In the genomic region with DNA sequence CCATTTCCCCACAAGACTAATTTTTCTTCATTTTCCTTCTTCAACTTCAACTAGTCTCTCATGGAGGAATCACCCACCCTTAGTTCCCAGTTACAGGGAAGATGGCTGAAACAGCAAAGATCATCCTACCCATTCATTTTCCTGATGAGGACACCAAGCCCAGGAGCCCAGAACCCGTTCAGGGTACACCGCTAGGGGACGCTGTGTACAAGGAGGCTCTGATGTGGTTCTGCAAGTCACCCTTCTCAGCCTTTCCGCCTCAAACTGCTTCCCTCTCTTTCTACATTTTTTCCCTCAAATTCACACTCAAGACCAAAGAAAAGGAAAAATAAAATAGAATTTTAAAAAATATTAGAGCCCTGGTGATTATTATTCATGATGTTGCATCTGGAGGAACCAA, we compare ENCODE assay signal across 8 mouse cellular contexts. TPM values are rescaled to one million over a fixed set of nuclear protein-coding genes. Genes with fewer than 3 reads are reported as not detected.
DNase-seq lines count a peak whose midpoint lies in the region; ATAC-seq and TF ChIP-seq lines count a peak whose summit lies in the region.

No protein-coding gene starts in this region.

- no peaks in the 10 kb centered on the region for H3K27me3 ChIP-seq in heart, embryonic 15.5 days
- H3K27me3 ChIP-seq in liver, postnatal 0 days (ENCODE audit: insufficient read depth, low read length), result peaks cover 22% of the 10 kb centered on the region
- no peaks in the 10 kb centered on the region for H3K27me3 ChIP-seq in neural tube, embryonic 14.5 days (ENCODE audit: control insufficient read depth, insufficient read depth, low read length)

- 12% methylated on average over 4 of the region's 4 CpGs for WGBS in heart, embryonic 15.5 days
- WGBS in liver, postnatal 0 days (ENCODE audit: insufficient replicate concordance), result 5% methylated on average over 4 of the region's 4 CpGs
- WGBS in neural tube, embryonic 14.5 days, result 2% methylated on average over 4 of the region's 4 CpGs

- H3K36me3 ChIP-seq in heart, embryonic 15.5 days, result no peaks in the 10 kb centered on the region
- H3K36me3 ChIP-seq in liver, postnatal 0 days (replicated peaks; ENCODE audit: insufficient read depth, low read length), result no peaks in the 10 kb centered on the region
- H3K36me3 ChIP-seq in neural tube, embryonic 14.5 days (ENCODE audit: control insufficient read depth, insufficient read depth, low read length), result no peaks in the 10 kb centered on the region

- ATAC-seq in heart, embryonic 15.5 days (replicated peaks; ENCODE audit: insufficient number of reproducible peaks, insufficient read depth, low FRiP score, low read depth), result no peak
- no peak for ATAC-seq in liver, postnatal 0 days
- no peak for ATAC-seq in neural tube, embryonic 14.5 days (ENCODE audit: low read depth)

- H3K4me2 ChIP-seq in heart, embryonic 15.5 days, result peak overlapping the region; percentile 97
- peak overlapping the region; percentile 92 for H3K4me2 ChIP-seq in liver, postnatal 0 days (ENCODE audit: low read depth, low read length)
- H3K4me2 ChIP-seq in neural tube, embryonic 14.5 days (ENCODE audit: low read depth, low read length), result peak overlapping the region; percentile 64; the same call in 1 of the 2 replicates

- TF ChIP-seq POLR2A in embryonic fibroblast, embryonic 13.5 days (IDR thresholded peaks at IDR 0.05; ENCODE audit: low read depth, low read length), result no peak

- peaks cover under 1% of the 10 kb centered on the region for H3K4me1 ChIP-seq in embryonic fibroblast, embryonic 13.5 days (ENCODE audit: control insufficient read depth, insufficient read depth, low read length)
- H3K4me1 ChIP-seq in heart, embryonic 15.5 days (replicated peaks), result peaks cover 14% of the 10 kb centered on the region
- H3K4me1 ChIP-seq in liver, postnatal 0 days (ENCODE audit: insufficient read depth), result peaks cover 12% of the 10 kb centered on the region; the same call in 1 of the 2 replicates
- H3K4me1 ChIP-seq in neural tube, embryonic 14.5 days (ENCODE audit: control insufficient read depth, insufficient read depth, low read length), result 0 out of 2 replicates have a peak, but pooled peaks cover 3% of the 10 kb centered on the region

- 0 out of 2 replicates have a peak overlapping the region, but pooled peaks have one; percentile 64 for H3K9ac ChIP-seq in heart, embryonic 15.5 days
- no peak overlapping the region for H3K9ac ChIP-seq in liver, postnatal 0 days (replicated peaks)
- H3K9ac ChIP-seq in neural tube, embryonic 14.5 days (replicated peaks; ENCODE audit: low read depth, low read length), result no peak overlapping the region

- peak; percentile 89 for TF ChIP-seq CTCF in embryonic fibroblast, embryonic 13.5 days (IDR thresholded peaks at IDR 0.05; ENCODE audit: borderline replicate concordance, insufficient read depth, low read length)
- peak; percentile 85 for TF ChIP-seq CTCF in liver, postnatal 0 days (IDR thresholded peaks at IDR 0.05; ENCODE audit: low read depth)

- peak overlapping the region; percentile 74; the same call in 1 of the 2 replicates for H3K27ac ChIP-seq in embryonic fibroblast, embryonic 13.5 days (ENCODE audit: insufficient read depth, low read length)
- H3K27ac ChIP-seq in heart, embryonic 15.5 days, result no peak overlapping the region
- H3K27ac ChIP-seq in liver, postnatal 0 days (ENCODE audit: low read depth), result no peak overlapping the region
- no peak overlapping the region for H3K27ac ChIP-seq in neural tube, embryonic 14.5 days (ENCODE audit: low read depth, low read length)

- TF ChIP-seq EP300 in liver, postnatal 0 days (IDR thresholded peaks at IDR 0.05; ENCODE audit: low read depth), result no peak

- DNase-seq in spleen, adult 18-20 months, result peak; percentile 37 to 62
- no peak for DNase-seq in spleen, adult 12 weeks (ENCODE audit: low spot score)
- peak; percentile 87 for DNase-seq in kidney, postnatal 10 days
- DNase-seq in liver, postnatal 0 days, result peak; percentile 75
- peak; percentile 28 to 69 for DNase-seq in thymus, postnatal 10 days (ENCODE audit: low spot score in 2 of 2)

- no peak overlapping the region for H3K4me3 ChIP-seq in embryonic fibroblast, embryonic 13.5 days (ENCODE audit: insufficient read depth, low read length)
- peak overlapping the region; percentile 80 for H3K4me3 ChIP-seq in heart, embryonic 15.5 days
- peak overlapping the region; percentile 66 for H3K4me3 ChIP-seq in liver, postnatal 0 days (ENCODE audit: low read depth, low read length)
- H3K4me3 ChIP-seq in neural tube, embryonic 14.5 days (ENCODE audit: low read depth, low read length), result peak overlapping the region; percentile 57; the same call in 1 of the 2 replicates

- no peaks in the 10 kb centered on the region for H3K9me3 ChIP-seq in heart, embryonic 15.5 days (replicated peaks)
- no peaks in the 10 kb centered on the region for H3K9me3 ChIP-seq in liver, postnatal 0 days (ENCODE audit: low read length)
- no peaks in the 10 kb centered on the region for H3K9me3 ChIP-seq in neural tube, embryonic 14.5 days (ENCODE audit: control insufficient read depth, low read length)

RNA-seq across cellular contexts. Expression of gene Lpar1, which starts 1.9 kb away (rescaled TPM):
- polyA plus RNA-seq in embryonic fibroblast, embryonic 13.5 days (2011; ENCODE audit: insufficient read length, low read depth, missing spikeins), result 52.8 and 67.1 TPM in 2 replicates
- 18.7 and 22.5 TPM in 2 replicates for polyA plus RNA-seq in heart, embryonic 15.5 days (2015; fragmentation: Nextera tagmentation; extraction: Ambion mirVana)
- 2.4 TPM in 2 replicates for polyA plus RNA-seq in liver, postnatal 0 days (2015; fragmentation: Nextera tagmentation; extraction: Ambion mirVana)
- 5.2 and 20.6 TPM in 2 replicates for polyA plus RNA-seq in neural tube, embryonic 14.5 days (2014; fragmentation: Nextera tagmentation; extraction: Ambion mirVana)
